26 mouse cellular contexts compared by ENCODE assay signal in genomic region chr5:112962166-112962565, GRCm38 (mm10). TPM values are rescaled to one million over a fixed set of nuclear protein-coding genes. Genes with fewer than 3 reads are reported as not detected.
DNase-seq lines count a peak whose midpoint lies in the region; ATAC-seq and TF ChIP-seq lines count a peak whose summit lies in the region.
"Had no signal": no experiment of that assay in that cellular context is flagged by ENCODE, and none has a peak within 500 bp of the region (broad histone marks: within the 10 kb centered on the region; RNA-seq: fewer than 3 reads in every experiment).

No protein-coding gene starts in this region.

- H3K27me3 ChIP-seq in lung, embryonic 14.5 days (ENCODE audit: insufficient read depth, low read length), result no peaks in the 10 kb centered on the region
- H3K27me3 ChIP-seq in small intestine, adult 2 months (ENCODE audit: control insufficient read depth, insufficient read depth, low read length), result no peaks in the 10 kb centered on the region
- H3K27me3 ChIP-seq: heart, embryonic 12.5 days; heart, embryonic 15.5 days had no signal

- H3K9ac ChIP-seq in lung, embryonic 14.5 days, result no peak overlapping the region
- H3K9ac ChIP-seq: forebrain, postnatal 0 days; heart, embryonic 12.5 days; heart, embryonic 15.5 days; hindbrain, embryonic 13.5 days had no signal

- no peak for TF ChIP-seq CTCF in lung, embryonic 14.5 days (IDR thresholded peaks at IDR 0.05; ENCODE audit: low read depth)
- TF ChIP-seq CTCF in lung, adult 2 months (IDR thresholded peaks at IDR 0.05; ENCODE audit: insufficient read depth, low read length), result no peak
- no peak for TF ChIP-seq CTCF in small intestine, adult 2 months (IDR thresholded peaks at IDR 0.05; ENCODE audit: extremely low read depth, insufficient read length, insufficient replicate concordance, low read depth, low read length)

- WGBS in lung, embryonic 14.5 days, result 59% methylated on average over 6 of the region's 6 CpGs
- 78% methylated on average over 6 of the region's 6 CpGs for WGBS in lung, adult 2 months
- WGBS in small intestine, adult 2 months, result 75% methylated on average over 6 of the region's 6 CpGs

- H3K4me2 ChIP-seq in lung, embryonic 14.5 days, result no peak overlapping the region
- H3K4me2 ChIP-seq: heart, embryonic 12.5 days; heart, embryonic 15.5 days; hindbrain, embryonic 13.5 days had no signal

- TF ChIP-seq POLR2A in lung, adult 2 months (IDR thresholded peaks at IDR 0.05; ENCODE audit: borderline replicate concordance, extremely low read depth, low read depth, low read length), result no peak
- no peak for TF ChIP-seq POLR2A in small intestine, adult 2 months (IDR thresholded peaks at IDR 0.05; ENCODE audit: low read depth, low read length)

- no peak for ATAC-seq in lung, embryonic 14.5 days (ENCODE audit: insufficient read depth)
- ATAC-seq: CD4-positive, CD25-positive, alpha-beta regulatory T cell, adult 4 months; forebrain, embryonic 14.5 days; forebrain, postnatal 0 days; hindbrain, embryonic 16.5 days had no signal

- intact Hi-C loops in gastrocnemius, postnatal 14 days (cut with DNase I; ENCODE audit: low total_unique reads), result no loop called here

- no peaks in the 10 kb centered on the region for H3K4me1 ChIP-seq in lung, embryonic 14.5 days (ENCODE audit: insufficient read depth)
- H3K4me1 ChIP-seq in lung, adult 2 months (ENCODE audit: control insufficient read depth, insufficient read depth, low read length), result no peaks in the 10 kb centered on the region
- peaks cover 3% of the 10 kb centered on the region; the same call in 1 of the 2 replicates for H3K4me1 ChIP-seq in small intestine, adult 2 months (ENCODE audit: control insufficient read depth, insufficient read depth, insufficient read length, low read length)

- peak; percentile 35 for DNase-seq in gastrocnemius, postnatal 14 days
- DNase-seq in gastrocnemius, adult 18-20 months (ENCODE audit: low spot score), result no peak
- DNase-seq in lung, embryonic 14.5 days, result peak; percentile 59
- no peak for DNase-seq in lung, adult 2 months
- DNase-seq in spleen, postnatal 4 days (ENCODE audit: low spot score in 2 of 2), result no peak
- DNase-seq: adrenal gland, adult 2 months; adrenal gland, postnatal 14 days; cerebellum, adult 11 months; cerebellum, adult 2 months; cerebellum, adult 9-11 months; cerebellum, postnatal 25 days; forebrain, postnatal 0 days; gastrocnemius, postnatal 10 days; heart, adult 18-20 months; heart, postnatal 10 days; heart, postnatal 36 days had no signal

- no peak overlapping the region for H3K4me3 ChIP-seq in lung, embryonic 14.5 days (ENCODE audit: low read depth, low read length)
- no peak overlapping the region for H3K4me3 ChIP-seq in lung, adult 2 months (replicated peaks; ENCODE audit: extremely low read depth, low read depth, low read length)
- H3K4me3 ChIP-seq in small intestine, adult 2 months (ENCODE audit: low read depth, low read length), result no peak overlapping the region
- H3K4me3 ChIP-seq: heart, embryonic 12.5 days; heart, embryonic 15.5 days; hindbrain, embryonic 10.5 days; hindbrain, embryonic 13.5 days had no signal

- no peak overlapping the region for H3K27ac ChIP-seq in lung, embryonic 14.5 days (ENCODE audit: low read depth)
- peak overlapping the region; percentile 44; the same call in 1 of the 2 replicates for H3K27ac ChIP-seq in small intestine, adult 2 months (ENCODE audit: insufficient read depth, low read depth, low read length)
- H3K27ac ChIP-seq: heart, embryonic 15.5 days; hindbrain, embryonic 13.5 days had no signal

- H3K36me3 ChIP-seq in lung, embryonic 14.5 days (ENCODE audit: insufficient read depth), result no peaks in the 10 kb centered on the region
- peaks cover 3% of the 10 kb centered on the region for H3K36me3 ChIP-seq in small intestine, adult 2 months (ENCODE audit: control insufficient read depth, insufficient read depth, low read length)
- H3K36me3 ChIP-seq: heart, embryonic 12.5 days; heart, embryonic 15.5 days; hindbrain, embryonic 10.5 days; hindbrain, embryonic 13.5 days had no signal

- H3K9me3 ChIP-seq in lung, embryonic 14.5 days (ENCODE audit: low read depth, low read length), result no peaks in the 10 kb centered on the region
- H3K9me3 ChIP-seq: heart, embryonic 12.5 days; heart, embryonic 15.5 days; hindbrain, embryonic 10.5 days; hindbrain, embryonic 13.5 days had no signal

RNA-seq across cellular contexts. Expression of gene Grk3, which starts 53.4 kb away (rescaled TPM):
- total RNA-seq in gastrocnemius, postnatal 14 days (2021), result 1 to 10 TPM; 3.7 to 4.1 TPM
- total RNA-seq in gastrocnemius, adult 18-20 months (2021), result 1 to 10 TPM; 4.6 to 5.7 TPM
- 14.1 and 15.0 TPM in 2 replicates for polyA plus RNA-seq in lung, embryonic 14.5 days (2014; fragmentation: Nextera tagmentation; extraction: Ambion mirVana)
- 20.2 and 33.0 TPM in 2 replicates for polyA plus RNA-seq in lung, adult 2 months (2012; rRNA removed)
- 3.6 and 4.4 TPM in 2 replicates for polyA plus RNA-seq in small intestine, adult 2 months (2012; rRNA removed)
- total RNA-seq: MEL had no signal
- polyA plus RNA-seq: C2C12 had no signal

Comparison
In these comparisons a context has a peak if more than half of its experiments do, and no peak if none do; other contexts are left out.
1. DNase-seq: peak in gastrocnemius, postnatal 14 days (single experiment) and lung, embryonic 14.5 days (single experiment); none in gastrocnemius, adult 18-20 months (single experiment), lung, adult 2 months (single experiment) and spleen, postnatal 4 days (0 of 2).